Comparison of ENCODE assay signal across 17 mouse cellular contexts in genomic region chr11:121683243-121683642, GRCm38 (mm10). TPM values are rescaled to one million over a fixed set of nuclear protein-coding genes. Genes with fewer than 3 reads are reported as not detected.
DNase-seq lines count a peak whose midpoint lies in the region; ATAC-seq lines count a peak whose summit lies in the region.
"Had no signal": no experiment of that assay in that cellular context is flagged by ENCODE, and none has a peak within 500 bp of the region (broad histone marks: within the 10 kb centered on the region; RNA-seq: fewer than 3 reads in every experiment).

No protein-coding gene starts in this region.

- intact Hi-C loops in left cerebral cortex, postnatal 10 days (cut with DNase I), result no loop called here

- no peak overlapping the region for H3K27ac ChIP-seq in forebrain, embryonic 14.5 days (ENCODE audit: low read depth, low read length)
- H3K27ac ChIP-seq in forebrain, embryonic 12.5 days, result no peak overlapping the region
- peak overlapping the region; percentile 64; the same call in 1 of the 2 replicates for H3K27ac ChIP-seq in hindbrain, embryonic 16.5 days (ENCODE audit: low read depth, low read length)
- H3K27ac ChIP-seq in hindbrain, embryonic 14.5 days, result no peak overlapping the region
- H3K27ac ChIP-seq in midbrain, embryonic 16.5 days (ENCODE audit: low read length), result no peak overlapping the region
- H3K27ac ChIP-seq in midbrain, embryonic 10.5 days (replicated peaks), result no peak overlapping the region
- H3K27ac ChIP-seq: gastrocnemius, adult 2 months; limb, embryonic 10.5 days; liver, embryonic 12.5 days; midbrain, embryonic 12.5 days; stomach, postnatal 0 days had no signal

- DNase-seq in forebrain, embryonic 14.5 days (ENCODE audit: low spot score), result peak; percentile 42
- no peak for DNase-seq in hindbrain, embryonic 14.5 days (ENCODE audit: low spot score)
- peak; percentile 18 to 35 for DNase-seq in left cerebral cortex, postnatal 10 days (ENCODE audit: extremely low spot score in 1 of 2, low spot score in 2 of 2)
- DNase-seq in left cerebral cortex, adult 8-10 months (ENCODE audit: low spot score in 2 of 2), result no peak
- no peak for DNase-seq in midbrain, embryonic 10.5 days (ENCODE audit: low spot score)
- DNase-seq: cerebellum, postnatal 36 days; gastrocnemius, adult 2 months; right cerebral cortex, postnatal 25 days had no signal

- 59% methylated on average over 3 of the region's 3 CpGs for WGBS in forebrain, embryonic 14.5 days
- WGBS in forebrain, embryonic 12.5 days, result 70% methylated on average over 3 of the region's 3 CpGs
- 31% methylated on average over 3 of the region's 3 CpGs for WGBS in hindbrain, embryonic 16.5 days
- WGBS in hindbrain, embryonic 14.5 days, result 52% methylated on average over 3 of the region's 3 CpGs
- 54% methylated on average over 3 of the region's 3 CpGs for WGBS in midbrain, embryonic 16.5 days
- WGBS in midbrain, embryonic 10.5 days, result 75% methylated on average over 3 of the region's 3 CpGs

- no peaks in the 10 kb centered on the region for H3K27me3 ChIP-seq in forebrain, embryonic 14.5 days (replicated peaks; ENCODE audit: control insufficient read depth, insufficient read depth, low read length)
- H3K27me3 ChIP-seq in forebrain, embryonic 12.5 days, result no peaks in the 10 kb centered on the region
- H3K27me3 ChIP-seq in hindbrain, embryonic 16.5 days (replicated peaks; ENCODE audit: control insufficient read depth, insufficient read depth, low read length), result no peaks in the 10 kb centered on the region
- no peaks in the 10 kb centered on the region for H3K27me3 ChIP-seq in hindbrain, embryonic 14.5 days (ENCODE audit: control insufficient read depth, insufficient read depth, low read length)
- H3K27me3 ChIP-seq in midbrain, embryonic 16.5 days (ENCODE audit: control insufficient read depth, insufficient read depth, low read depth, low read length), result no peaks in the 10 kb centered on the region
- H3K27me3 ChIP-seq in midbrain, embryonic 10.5 days (ENCODE audit: low read depth, poor library complexity, severe bottlenecking), result no peaks in the 10 kb centered on the region
- H3K27me3 ChIP-seq: CH12.LX; liver, embryonic 12.5 days; midbrain, embryonic 12.5 days had no signal

- H3K36me3 ChIP-seq in forebrain, embryonic 14.5 days (ENCODE audit: control insufficient read depth, insufficient read depth, low read length), result no peaks in the 10 kb centered on the region
- H3K36me3 ChIP-seq in forebrain, embryonic 12.5 days (replicated peaks), result no peaks in the 10 kb centered on the region
- H3K36me3 ChIP-seq in hindbrain, embryonic 16.5 days (ENCODE audit: control insufficient read depth, insufficient read depth, low read length), result no peaks in the 10 kb centered on the region
- H3K36me3 ChIP-seq in hindbrain, embryonic 14.5 days (replicated peaks; ENCODE audit: control insufficient read depth, insufficient read depth), result no peaks in the 10 kb centered on the region
- no peaks in the 10 kb centered on the region for H3K36me3 ChIP-seq in midbrain, embryonic 16.5 days (ENCODE audit: control insufficient read depth, insufficient read depth, low read length)
- H3K36me3 ChIP-seq in midbrain, embryonic 10.5 days, result no peaks in the 10 kb centered on the region
- H3K36me3 ChIP-seq: limb, embryonic 10.5 days; liver, embryonic 12.5 days; midbrain, embryonic 12.5 days had no signal

- H3K9ac ChIP-seq in forebrain, embryonic 14.5 days (ENCODE audit: low read length), result no peak overlapping the region
- no peak overlapping the region for H3K9ac ChIP-seq in forebrain, embryonic 12.5 days
- no peak overlapping the region for H3K9ac ChIP-seq in hindbrain, embryonic 16.5 days (ENCODE audit: low read depth, low read length)
- H3K9ac ChIP-seq in hindbrain, embryonic 14.5 days, result no peak overlapping the region
- H3K9ac ChIP-seq in midbrain, embryonic 16.5 days (ENCODE audit: low read depth, low read length), result no peak overlapping the region
- H3K9ac ChIP-seq: liver, embryonic 12.5 days; midbrain, embryonic 12.5 days had no signal

- no peak overlapping the region for H3K4me3 ChIP-seq in forebrain, embryonic 14.5 days (ENCODE audit: low read depth, low read length)
- H3K4me3 ChIP-seq in forebrain, embryonic 12.5 days (replicated peaks), result no peak overlapping the region
- H3K4me3 ChIP-seq in hindbrain, embryonic 16.5 days (ENCODE audit: low read length), result no peak overlapping the region
- H3K4me3 ChIP-seq in hindbrain, embryonic 14.5 days (replicated peaks; ENCODE audit: low read length), result no peak overlapping the region
- H3K4me3 ChIP-seq in midbrain, embryonic 16.5 days (ENCODE audit: low read depth, low read length), result no peak overlapping the region
- no peak overlapping the region for H3K4me3 ChIP-seq in midbrain, embryonic 10.5 days
- H3K4me3 ChIP-seq: gastrocnemius, adult 2 months; limb, embryonic 10.5 days; liver, embryonic 12.5 days; midbrain, embryonic 12.5 days had no signal

- ATAC-seq in forebrain, embryonic 14.5 days, result no peak
- no peak for ATAC-seq in forebrain, embryonic 12.5 days (ENCODE audit: low FRiP score)
- peak; percentile 93 for ATAC-seq in hindbrain, embryonic 16.5 days
- ATAC-seq in hindbrain, embryonic 14.5 days (ENCODE audit: low FRiP score), result no peak
- ATAC-seq in midbrain, embryonic 16.5 days, result 0 out of 2 replicates have a peak, but pooled peaks have one; percentile 32
- ATAC-seq: inflammation-experienced regulatory T-cells, adult 6 months; liver, embryonic 12.5 days had no signal

- no peaks in the 10 kb centered on the region for H3K9me3 ChIP-seq in forebrain, embryonic 14.5 days (replicated peaks; ENCODE audit: control insufficient read depth, low read length)
- no peaks in the 10 kb centered on the region for H3K9me3 ChIP-seq in forebrain, embryonic 12.5 days
- no peaks in the 10 kb centered on the region for H3K9me3 ChIP-seq in hindbrain, embryonic 16.5 days (ENCODE audit: control insufficient read depth, low read length)
- H3K9me3 ChIP-seq in hindbrain, embryonic 14.5 days (ENCODE audit: control insufficient read depth, low read length), result no peaks in the 10 kb centered on the region
- no peaks in the 10 kb centered on the region for H3K9me3 ChIP-seq in midbrain, embryonic 16.5 days (replicated peaks; ENCODE audit: control insufficient read depth, low read length, poor library complexity, severe bottlenecking)
- H3K9me3 ChIP-seq in midbrain, embryonic 10.5 days (replicated peaks), result no peaks in the 10 kb centered on the region
- H3K9me3 ChIP-seq: limb, embryonic 10.5 days; liver, embryonic 12.5 days; midbrain, embryonic 12.5 days had no signal

- no peak overlapping the region for H3K4me2 ChIP-seq in forebrain, embryonic 14.5 days (ENCODE audit: low read length)
- no peak overlapping the region for H3K4me2 ChIP-seq in forebrain, embryonic 12.5 days
- H3K4me2 ChIP-seq in hindbrain, embryonic 16.5 days (ENCODE audit: low read length), result no peak overlapping the region
- H3K4me2 ChIP-seq in hindbrain, embryonic 14.5 days (replicated peaks), result no peak overlapping the region
- no peak overlapping the region for H3K4me2 ChIP-seq in midbrain, embryonic 16.5 days (ENCODE audit: low read length)
- H3K4me2 ChIP-seq: liver, embryonic 12.5 days; midbrain, embryonic 12.5 days had no signal

- no peaks in the 10 kb centered on the region for H3K4me1 ChIP-seq in forebrain, embryonic 14.5 days (ENCODE audit: control insufficient read depth, insufficient read depth, low read length)
- H3K4me1 ChIP-seq in forebrain, embryonic 12.5 days, result no peaks in the 10 kb centered on the region
- H3K4me1 ChIP-seq in hindbrain, embryonic 16.5 days (ENCODE audit: control insufficient read depth, insufficient read depth, low read depth, low read length), result no peaks in the 10 kb centered on the region
- no peaks in the 10 kb centered on the region for H3K4me1 ChIP-seq in hindbrain, embryonic 14.5 days (replicated peaks; ENCODE audit: control insufficient read depth, insufficient read depth, low read length)
- H3K4me1 ChIP-seq in midbrain, embryonic 16.5 days (ENCODE audit: control insufficient read depth, insufficient read depth, low read length), result no peaks in the 10 kb centered on the region
- 0 out of 2 replicates have a peak, but pooled peaks cover 3% of the 10 kb centered on the region for H3K4me1 ChIP-seq in midbrain, embryonic 10.5 days
- H3K4me1 ChIP-seq: liver, embryonic 12.5 days; midbrain, embryonic 12.5 days had no signal

RNA-seq across cellular contexts. Expression of gene B3gntl1, which starts 10.3 kb away (rescaled TPM):
- 4.6 and 5.5 TPM in 2 replicates for polyA plus RNA-seq in forebrain, embryonic 14.5 days (2014; fragmentation: Nextera tagmentation; extraction: Ambion mirVana)
- 6.9 and 7.9 TPM in 2 replicates for polyA plus RNA-seq in forebrain, embryonic 12.5 days (2016; fragmentation: Nextera tagmentation; extraction: Ambion mirVana)
- polyA plus RNA-seq in hindbrain, embryonic 16.5 days (2015; fragmentation: Nextera tagmentation; extraction: Ambion mirVana), result 7.3 and 7.8 TPM in 2 replicates
- 5.8 and 6.4 TPM in 2 replicates for polyA plus RNA-seq in hindbrain, embryonic 14.5 days (2014; fragmentation: Nextera tagmentation; extraction: Ambion mirVana)
- 1 to 10 TPM; 6.9 to 7.0 TPM for total RNA-seq in left cerebral cortex, postnatal 10 days (2021)
- total RNA-seq in left cerebral cortex, adult 8-10 months (2022), result 1 to 10 TPM; 6.5 to 8.0 (median 7.0) TPM
- 6.6 and 6.7 TPM in 2 replicates for polyA plus RNA-seq in midbrain, embryonic 16.5 days (2015; fragmentation: Nextera tagmentation; extraction: Ambion mirVana)
- 7.2 and 7.7 TPM in 2 replicates for polyA plus RNA-seq in midbrain, embryonic 10.5 days (2016; fragmentation: Nextera tagmentation; extraction: Ambion mirVana)

RNA-seq across cellular contexts. Expression of gene Metrnl, which starts 18.1 kb away (rescaled TPM):
- 3.7 and 5.8 TPM in 2 replicates for polyA plus RNA-seq in forebrain, embryonic 14.5 days (2014; fragmentation: Nextera tagmentation; extraction: Ambion mirVana)
- polyA plus RNA-seq in forebrain, embryonic 12.5 days (2016; fragmentation: Nextera tagmentation; extraction: Ambion mirVana), result 2.1 and 3.2 TPM in 2 replicates
- polyA plus RNA-seq in hindbrain, embryonic 16.5 days (2015; fragmentation: Nextera tagmentation; extraction: Ambion mirVana), result 25.0 and 29.5 TPM in 2 replicates
- 18.9 and 23.9 TPM in 2 replicates for polyA plus RNA-seq in hindbrain, embryonic 14.5 days (2014; fragmentation: Nextera tagmentation; extraction: Ambion mirVana)
- 1 to 10 TPM; 5.4 to 9.2 TPM for total RNA-seq in left cerebral cortex, postnatal 10 days (2021)
- 10 to 100 TPM; 11.9 to 13.1 (median 12.9) TPM for total RNA-seq in left cerebral cortex, adult 8-10 months (2022)
- polyA plus RNA-seq in midbrain, embryonic 16.5 days (2015; fragmentation: Nextera tagmentation; extraction: Ambion mirVana), result 12.7 TPM in 2 replicates
- 12.8 TPM in 2 replicates for polyA plus RNA-seq in midbrain, embryonic 10.5 days (2016; fragmentation: Nextera tagmentation; extraction: Ambion mirVana)

Comparison
In these comparisons a context has a peak if more than half of its experiments do, and no peak if none do; other contexts are left out.
1. ATAC-seq: peak in hindbrain, embryonic 16.5 days (single experiment) and midbrain, embryonic 16.5 days (single experiment); none in forebrain, embryonic 14.5 days (single experiment), forebrain, embryonic 12.5 days (single experiment) and hindbrain, embryonic 14.5 days (single experiment).
2. DNase-seq: peak in forebrain, embryonic 14.5 days (single experiment) and left cerebral cortex, postnatal 10 days (2 of 2); none in hindbrain, embryonic 14.5 days (single experiment), left cerebral cortex, adult 8-10 months (0 of 2) and midbrain, embryonic 10.5 days (single experiment).